In the genomic region with DNA sequence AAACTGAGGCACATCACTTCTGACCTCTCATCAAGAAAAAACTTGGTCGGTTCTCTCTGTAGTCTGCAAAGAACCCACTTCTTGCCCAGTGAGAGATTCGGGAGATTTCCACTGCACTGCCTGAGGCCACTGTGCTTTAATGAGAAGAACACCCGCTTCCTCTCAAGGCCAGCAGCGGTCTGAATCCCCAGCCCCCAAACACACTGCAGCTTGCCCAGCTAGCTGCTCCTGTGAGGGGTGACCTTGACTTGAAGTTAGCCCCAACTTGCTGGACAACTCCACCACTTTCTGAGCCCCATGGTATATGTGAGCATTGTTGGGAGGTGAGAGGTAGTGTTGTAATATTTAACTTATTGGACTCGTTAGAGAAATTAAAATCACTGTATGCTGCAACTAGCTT, we compare ENCODE assay signal across 11 mouse cellular contexts. TPM values are rescaled to one million over a fixed set of nuclear protein-coding genes. Genes with fewer than 3 reads are reported as not detected.
DNase-seq lines count a peak whose midpoint lies in the region; ATAC-seq and TF ChIP-seq lines count a peak whose summit lies in the region.
"Had no signal": no experiment of that assay in that cellular context is flagged by ENCODE, and none has a peak within 500 bp of the region (broad histone marks: within the 10 kb centered on the region; RNA-seq: fewer than 3 reads in every experiment).

No protein-coding gene starts in this region.

- no peak for ATAC-seq in forebrain, embryonic 12.5 days (ENCODE audit: low FRiP score)
- no peak for ATAC-seq in limb, embryonic 14.5 days (ENCODE audit: low FRiP score, low read depth)
- ATAC-seq: inflammation-experienced regulatory T-cells, adult 6 months had no signal

- peak; percentile 20 for DNase-seq in adrenal gland, adult 8-10 months
- DNase-seq in limb, embryonic 14.5 days (ENCODE audit: low spot score) = no peak
- no peak for DNase-seq in left cerebral cortex, adult 9 months (ENCODE audit: low spot score in 2 of 2)
- no peak for DNase-seq in cerebellum, postnatal 4 days (ENCODE audit: low spot score in 2 of 2)
- DNase-seq in thymus, adult 2 months = no peak
- DNase-seq: cerebellum, postnatal 36 days; gastrocnemius, postnatal 10 days had no signal

- H3K36me3 ChIP-seq in E14TG2a.4 (ENCODE audit: insufficient read depth, low read length) = no peaks in the 10 kb centered on the region
- no peaks in the 10 kb centered on the region for H3K36me3 ChIP-seq in forebrain, embryonic 12.5 days (replicated peaks)
- H3K36me3 ChIP-seq in limb, embryonic 14.5 days (ENCODE audit: control insufficient read depth, insufficient read depth, low read length) = no peaks in the 10 kb centered on the region
- H3K36me3 ChIP-seq in thymus, adult 2 months (ENCODE audit: control insufficient read depth, insufficient read depth, low read length) = no peaks in the 10 kb centered on the region

- no peak for TF ChIP-seq CTCF in E14TG2a.4 (conservative IDR thresholded peaks at IDR 0.05; ENCODE audit: low read length)
- no peak for TF ChIP-seq CTCF in thymus, adult 2 months (IDR thresholded peaks at IDR 0.05; ENCODE audit: borderline replicate concordance, control insufficient read depth, extremely low read depth, insufficient read depth, low read length, poor library complexity)

- H3K9ac ChIP-seq in forebrain, embryonic 12.5 days = no peak overlapping the region
- no peak overlapping the region for H3K9ac ChIP-seq in limb, embryonic 14.5 days (ENCODE audit: low read depth, low read length, severe bottlenecking)

- H3K4me1 ChIP-seq in E14TG2a.4 (replicated peaks; ENCODE audit: low read depth, low read length) = peaks cover 24% of the 10 kb centered on the region
- H3K4me1 ChIP-seq in forebrain, embryonic 12.5 days = peaks cover 14% of the 10 kb centered on the region
- peaks cover 4% of the 10 kb centered on the region; the same call in 1 of the 2 replicates for H3K4me1 ChIP-seq in limb, embryonic 14.5 days (ENCODE audit: control insufficient read depth, insufficient read depth, low read length)
- H3K4me1 ChIP-seq in thymus, adult 2 months (replicated peaks; ENCODE audit: control insufficient read depth, insufficient read depth, low read length) = peaks cover 2% of the 10 kb centered on the region; the same call in 1 of the 2 replicates

- H3K27ac ChIP-seq in forebrain, embryonic 12.5 days = no peak overlapping the region
- H3K27ac ChIP-seq in limb, embryonic 14.5 days (replicated peaks; ENCODE audit: low read depth, low read length) = no peak overlapping the region
- H3K27ac ChIP-seq in thymus, adult 2 months (ENCODE audit: control insufficient read depth, insufficient read depth, low read length) = no peak overlapping the region

- TF ChIP-seq POLR2A in limb, embryonic 14.5 days (IDR thresholded peaks at IDR 0.05; ENCODE audit: borderline replicate concordance, extremely low read depth, insufficient read depth, insufficient read length) = no peak
- no peak for TF ChIP-seq POLR2A in thymus, adult 2 months (IDR thresholded peaks at IDR 0.05; ENCODE audit: control insufficient read depth, extremely low read depth, insufficient read depth, low read length, poor library complexity)

- WGBS in forebrain, embryonic 12.5 days = 24% methylated on average over 5 of the region's 5 CpGs
- 19% methylated on average over 5 of the region's 5 CpGs for WGBS in limb, embryonic 14.5 days
- 37% methylated on average over 5 of the region's 5 CpGs for WGBS in thymus, adult 2 months

- H3K4me2 ChIP-seq in forebrain, embryonic 12.5 days = peak overlapping the region; percentile 99
- H3K4me2 ChIP-seq in limb, embryonic 14.5 days (replicated peaks; ENCODE audit: low read depth, low read length, severe bottlenecking) = peak overlapping the region; percentile 93

- H3K4me3 ChIP-seq in E14TG2a.4 (replicated peaks; ENCODE audit: low read length) = peak overlapping the region; percentile 85
- H3K4me3 ChIP-seq in forebrain, embryonic 12.5 days (replicated peaks) = no peak overlapping the region
- H3K4me3 ChIP-seq in limb, embryonic 14.5 days (replicated peaks; ENCODE audit: low read length) = peak overlapping the region; percentile 53
- no peak overlapping the region for H3K4me3 ChIP-seq in thymus, adult 2 months (ENCODE audit: control insufficient read depth, insufficient read depth, low read length)

- peaks cover 86% of the 10 kb centered on the region for H3K27me3 ChIP-seq in E14TG2a.4 (ENCODE audit: insufficient read depth, low read length)
- peaks cover 70% of the 10 kb centered on the region for H3K27me3 ChIP-seq in forebrain, embryonic 12.5 days
- H3K27me3 ChIP-seq in limb, embryonic 14.5 days (ENCODE audit: control insufficient read depth, insufficient read depth, low read length) = peaks cover 47% of the 10 kb centered on the region
- peaks cover 5% of the 10 kb centered on the region; the same call in 1 of the 2 replicates for H3K27me3 ChIP-seq in thymus, adult 2 months (ENCODE audit: control insufficient read depth, insufficient read depth, low read length)

- no peaks in the 10 kb centered on the region for H3K9me3 ChIP-seq in E14TG2a.4 (ENCODE audit: low read length)
- H3K9me3 ChIP-seq in forebrain, embryonic 12.5 days = no peaks in the 10 kb centered on the region
- no peaks in the 10 kb centered on the region for H3K9me3 ChIP-seq in limb, embryonic 14.5 days (ENCODE audit: control insufficient read depth, low read length)

RNA-seq across cellular contexts. Expression of a gene that starts 1.2 kb away (rescaled TPM):
- total RNA-seq in adrenal gland, adult 8-10 months (2022) = 100 to 1,000 TPM in 1 of 4 experiments, 10 to 100 TPM in 1, 1 to 10 TPM in 2; 2.1 to 110 (median 45.0) TPM
- polyA plus RNA-seq in forebrain, embryonic 12.5 days (2016; fragmentation: Nextera tagmentation; extraction: Ambion mirVana) = 0.47 and 0.63 TPM in 2 replicates
- polyA plus RNA-seq in limb, embryonic 14.5 days (2012; rRNA removed) = 161 and 188 TPM in 2 replicates
- polyA plus RNA-seq in limb, embryonic 14.5 days (2014; fragmentation: Nextera tagmentation; extraction: Ambion mirVana) = 61.7 and 73.3 TPM in 2 replicates
- 2.0 and 2.7 TPM in 2 replicates for polyA plus RNA-seq in thymus, adult 2 months (2012; rRNA removed)
- total RNA-seq: MEL had no signal
- polyA plus RNA-seq: inflammation-experienced regulatory T-cells, adult 6 months had no signal

Comparison
In these comparisons a context has a peak if more than half of its experiments do, and no peak if none do; other contexts are left out.
1. H3K4me3 ChIP-seq: peak in E14TG2a.4 (single experiment) and limb, embryonic 14.5 days (single experiment); none in forebrain, embryonic 12.5 days (single experiment) and thymus, adult 2 months (single experiment).
2. RNA of a gene that starts 1.2 kb away (polyA plus RNA-seq): 61.7 to 188 TPM in limb, embryonic 14.5 days; 2.0 to 2.7 TPM in thymus, adult 2 months and 0.47 to 0.63 TPM in forebrain, embryonic 12.5 days; every median in the first group is over 10 times any median in the second.